Mouse (Mus musculus): ENCODE data around the gene Zfp442.
"Not testable (repeated sequence)": the region's sequence is repeated elsewhere in the genome, so short reads cannot be mapped to it uniquely, and the experiment has no call there.

GRCm38 (mm10) chr2:150412146-150412545, 39.1 kb downstream of the Zfp442 start:
- TF ChIP-seq MAX (IDR thresholded peaks at IDR 0.05; ENCODE audit: low read length); CTCF (IDR thresholded peaks at IDR 0.05 in 2 of 3, conservative IDR thresholded peaks at IDR 0.05 in 1 of 3; ENCODE audit: control insufficient read depth in 1 of 3, insufficient read depth in 1 of 3, low read depth in 2 of 3, low read length in 3 of 3, poor library complexity in 1 of 3, severe bottlenecking in 1 of 3); POLR2A (IDR thresholded peaks at IDR 0.05; ENCODE audit: control insufficient read depth in 1 of 2, insufficient read depth in 1 of 2, low read depth in 1 of 2, low read length in 2 of 2, poor library complexity in 1 of 2): not testable (repeated sequence)

All from MEL (cell line).